Mouse (Mus musculus) adrenal gland, adult 2 months (tissue): ENCODE results near the gene Ubiad1. TPM values are rescaled to one million over a fixed set of nuclear protein-coding genes. Genes with fewer than 3 reads are reported as not detected.

Source experiments
- DNase-seq: peaks from one replicate; pipeline ENCODE4 v3.0.0; 2021
- long read RNA-seq: library from polyadenylated mRNA; stranded (forward); transcript quantifications from one replicate; pipeline ENCODE4 v2.0.0, GENCODE M21; 2021
- polyA plus RNA-seq: library from polyadenylated mRNA; depleted of rRNA; stranded (reverse); fragments of >200 nt; gene quantifications from 2 replicates; pipeline ENCODE4 v1.2.3, GENCODE M21; 2012; rRNA removed
- total RNA-seq, 2 experiments: library from RNA; stranded (reverse); gene quantifications; 2 replicates each; pipeline ENCODE4 v1.2.3; 2021

The Ubiad1 gene
- 10 to 100 TPM; 16.0 to 22.3 TPM for total RNA-seq
- 25.4 and 30.2 TPM in 2 replicates for polyA plus RNA-seq
- long read RNA-seq, transcript Ubiad1-201 (2 exons, 2,992 nt): major isoform, 16 of 19 reads
- long read RNA-seq, partial matches to known transcripts: 0 of 19 reads
- long read RNA-seq, other reads (novel, unspliced or antisense): 3 of 19 reads

GRCm38 (mm10) chr4:148444250-148444967, at the start of gene Ubiad1:
TSS of gene Ubiad1 (minus strand) at chr4:148444771.
- peak; percentile 94 for DNase-seq

GRCm38 (mm10) chr4:148491448-148491847, 46.9 kb upstream of the Ubiad1 start:
- peak; percentile 22 for DNase-seq

- DNase-seq: peak; percentile 51
Measured at GRCm38 (mm10) chr4:148490502-148490901, 45.9 kb upstream of the Ubiad1 start.

GRCm38 (mm10) chr4:148487841-148488240, 43.3 kb upstream of the Ubiad1 start:
- DNase-seq: no peak

GRCm38 (mm10) chr4:148484511-148484910, 39.9 kb upstream of the Ubiad1 start:
- DNase-seq: no peak

- no peak for DNase-seq
Measured at GRCm38 (mm10) chr4:148481557-148482168, 37.1 kb upstream of the Ubiad1 start.

GRCm38 (mm10) chr4:148480245-148480644, 35.7 kb upstream of the Ubiad1 start:
- no peak for DNase-seq

- no peak for DNase-seq
Measured at GRCm38 (mm10) chr4:148473496-148473895, 28.9 kb upstream of the Ubiad1 start.

- DNase-seq: peak; percentile 44
Measured at GRCm38 (mm10) chr4:148472436-148473174, 28.0 kb upstream of the Ubiad1 start.

GRCm38 (mm10) chr4:148471363-148471806, 26.8 kb upstream of the Ubiad1 start:
- no peak for DNase-seq

GRCm38 (mm10) chr4:148469487-148470252, 25.1 kb upstream of the Ubiad1 start:
- no peak for DNase-seq

GRCm38 (mm10) chr4:148468396-148468795, 23.8 kb upstream of the Ubiad1 start:
- DNase-seq: no peak

- DNase-seq: peak; percentile 77
Measured at GRCm38 (mm10) chr4:148466511-148467079, 22.0 kb upstream of the Ubiad1 start.

- DNase-seq: no peak
Measured at GRCm38 (mm10) chr4:148464869-148465268, 20.3 kb upstream of the Ubiad1 start.

GRCm38 (mm10) chr4:148464301-148464700, 19.7 kb upstream of the Ubiad1 start:
- DNase-seq: no peak

- DNase-seq: peak; percentile 54
Measured at GRCm38 (mm10) chr4:148463208-148463960, 18.8 kb upstream of the Ubiad1 start.

GRCm38 (mm10) chr4:148462717-148463116, 18.1 kb upstream of the Ubiad1 start:
- DNase-seq: no peak

GRCm38 (mm10) chr4:148461772-148462171, 17.2 kb upstream of the Ubiad1 start:
- DNase-seq: no peak

GRCm38 (mm10) chr4:148460656-148461284, 16.2 kb upstream of the Ubiad1 start:
- DNase-seq: no peak

GRCm38 (mm10) chr4:148455477-148456025, 11.0 kb upstream of the Ubiad1 start:
- peak; percentile 61 for DNase-seq
